Comparison of ENCODE assay signal across 22 mouse cellular contexts in genomic region chr4:149286287-149287137, GRCm38 (mm10). TPM values are rescaled to one million over a fixed set of nuclear protein-coding genes. Genes with fewer than 3 reads are reported as not detected.
DNase-seq lines count a peak whose midpoint lies in the region; ATAC-seq and TF ChIP-seq lines count a peak whose summit lies in the region.
"Had no signal": no experiment of that assay in that cellular context is flagged by ENCODE, and none has a peak within 500 bp of the region (broad histone marks: within the 10 kb centered on the region; RNA-seq: fewer than 3 reads in every experiment).

No protein-coding gene starts in this region.

- H3K27me3 ChIP-seq in cerebellum, adult 2 months (ENCODE audit: control insufficient read depth, insufficient read depth, low read length): no peaks in the 10 kb centered on the region
- H3K27me3 ChIP-seq in heart, embryonic 13.5 days (replicated peaks): no peaks in the 10 kb centered on the region
- no peaks in the 10 kb centered on the region for H3K27me3 ChIP-seq in liver, embryonic 15.5 days
- no peaks in the 10 kb centered on the region for H3K27me3 ChIP-seq in kidney, embryonic 14.5 days (ENCODE audit: control insufficient read depth, insufficient read depth, low read length)
- H3K27me3 ChIP-seq: embryonic facial prominence, embryonic 15.5 days; limb, embryonic 13.5 days; lung, embryonic 15.5 days; Patski had no signal

- intact Hi-C loops in heart, postnatal 36 days (cut with DNase I): no loop called here

- no peak overlapping the region for H3K4me3 ChIP-seq in cerebellum, adult 2 months (replicated peaks; ENCODE audit: insufficient read depth, low read depth, low read length)
- no peak overlapping the region for H3K4me3 ChIP-seq in heart, embryonic 13.5 days
- H3K4me3 ChIP-seq in liver, embryonic 15.5 days (replicated peaks): no peak overlapping the region
- H3K4me3 ChIP-seq in ES-E14 (ENCODE audit: insufficient read depth in 1 of 2, low read depth in 1 of 2, low read length in 2 of 2, poor library complexity in 1 of 2, severe bottlenecking in 1 of 2): no peak overlapping the region
- H3K4me3 ChIP-seq in kidney, embryonic 14.5 days (ENCODE audit: low read length): no peak overlapping the region
- H3K4me3 ChIP-seq: embryonic facial prominence, embryonic 15.5 days; limb, embryonic 13.5 days; lung, embryonic 15.5 days had no signal

- no peak overlapping the region for H3K9ac ChIP-seq in heart, embryonic 13.5 days
- H3K9ac ChIP-seq in liver, embryonic 15.5 days: no peak overlapping the region
- H3K9ac ChIP-seq in ES-E14 (ENCODE audit: insufficient read depth, low read depth, low read length, poor library complexity, severe bottlenecking): no peak overlapping the region
- no peak overlapping the region for H3K9ac ChIP-seq in kidney, embryonic 14.5 days (ENCODE audit: low read depth, low read length)
- H3K9ac ChIP-seq: embryonic facial prominence, embryonic 15.5 days; limb, embryonic 13.5 days; lung, embryonic 15.5 days had no signal

- no peak for DNase-seq in cerebellum, adult 2 months
- no peak for DNase-seq in cerebellum, postnatal 4 days (ENCODE audit: low spot score in 2 of 2)
- DNase-seq in heart, postnatal 36 days: no peak
- DNase-seq in liver: no peak
- DNase-seq in ES-E14 (ENCODE audit: low read depth, low spot score): no peak
- DNase-seq: adrenal gland, postnatal 14 days; cerebellum, adult 11 months; cerebellum, postnatal 25 days; heart, postnatal 4 days; layer of hippocampus, postnatal 36 days; retina, postnatal 1 day had no signal

- no peak for TF ChIP-seq CTCF in cerebellum, adult 2 months (IDR thresholded peaks at IDR 0.05; ENCODE audit: borderline replicate concordance, insufficient read depth, low read depth, low read length)

- peaks cover 34% of the 10 kb centered on the region for H3K36me3 ChIP-seq in heart, embryonic 13.5 days
- H3K36me3 ChIP-seq in liver, embryonic 15.5 days (replicated peaks): no peaks in the 10 kb centered on the region
- peaks cover 2% of the 10 kb centered on the region for H3K36me3 ChIP-seq in ES-E14 (ENCODE audit: control insufficient read depth, insufficient read depth, low read length, poor library complexity, severe bottlenecking)
- peaks cover 20% of the 10 kb centered on the region for H3K36me3 ChIP-seq in kidney, embryonic 14.5 days (ENCODE audit: control insufficient read depth, insufficient read depth, low read length)

- ATAC-seq in heart, embryonic 13.5 days (ENCODE audit: extremely low read depth, insufficient number of reproducible peaks, low FRiP score, low TSS enrichment): peak; percentile 58
- peak; percentile 47; the same call in 1 of the 2 replicates for ATAC-seq in liver, embryonic 15.5 days (ENCODE audit: insufficient read depth)
- ATAC-seq in kidney, embryonic 14.5 days (ENCODE audit: low FRiP score, low TSS enrichment): no peak
- ATAC-seq: activated CD4-positive, CD25-positive, alpha-beta regulatory T cell, adult 4 months; forebrain, embryonic 16.5 days; Patski had no signal

- WGBS in cerebellum, adult 2 months: 43% methylated on average over 8 of the region's 8 CpGs
- 54% methylated on average over 8 of the region's 8 CpGs for WGBS in heart, embryonic 13.5 days
- 59% methylated on average over 8 of the region's 8 CpGs for WGBS in liver, embryonic 15.5 days (ENCODE audit: insufficient replicate concordance)
- 79% methylated on average over 8 of the region's 8 CpGs for WGBS in kidney, embryonic 14.5 days

- no peak overlapping the region for H3K4me2 ChIP-seq in heart, embryonic 13.5 days
- H3K4me2 ChIP-seq in liver, embryonic 15.5 days: no peak overlapping the region
- no peak overlapping the region for H3K4me2 ChIP-seq in kidney, embryonic 14.5 days (replicated peaks; ENCODE audit: low read depth, low read length)
- H3K4me2 ChIP-seq: embryonic facial prominence, embryonic 15.5 days; limb, embryonic 13.5 days; lung, embryonic 15.5 days had no signal

- no peak for TF ChIP-seq POLR2A in cerebellum, adult 2 months (IDR thresholded peaks at IDR 0.05; ENCODE audit: borderline replicate concordance, insufficient read depth, low read length)

- H3K27ac ChIP-seq in cerebellum, adult 2 months (ENCODE audit: insufficient read depth, low read length): peak overlapping the region; percentile 71; the same call in 1 of the 2 replicates
- H3K27ac ChIP-seq in heart, embryonic 13.5 days (replicated peaks): peak overlapping the region; percentile 28; the same call in 1 of the 2 replicates
- H3K27ac ChIP-seq in liver, embryonic 15.5 days (replicated peaks): 0 out of 2 replicates have a peak overlapping the region, but pooled peaks have one; percentile 1
- H3K27ac ChIP-seq in ES-E14 (ENCODE audit: insufficient read depth, low read depth, low read length, poor library complexity, severe bottlenecking): no peak overlapping the region
- no peak overlapping the region for H3K27ac ChIP-seq in kidney, embryonic 14.5 days (ENCODE audit: low read depth, low read length)
- H3K27ac ChIP-seq: embryonic facial prominence, embryonic 15.5 days; kidney, postnatal 0 days; limb, embryonic 13.5 days; lung, embryonic 15.5 days; macrophage had no signal

- no peaks in the 10 kb centered on the region for H3K9me3 ChIP-seq in heart, embryonic 13.5 days
- no peaks in the 10 kb centered on the region for H3K9me3 ChIP-seq in liver, embryonic 15.5 days (replicated peaks)
- H3K9me3 ChIP-seq in ES-E14 (ENCODE audit: control insufficient read depth, insufficient read depth, low read depth, low read length): no peaks in the 10 kb centered on the region
- no peaks in the 10 kb centered on the region for H3K9me3 ChIP-seq in kidney, embryonic 14.5 days (ENCODE audit: control insufficient read depth, low read length)
- H3K9me3 ChIP-seq: embryonic facial prominence, embryonic 15.5 days; limb, embryonic 13.5 days; lung, embryonic 15.5 days had no signal

- in situ Hi-C loops in ES-E14 (cut with MboI; ENCODE audit: low sequenced_read_pairs in 2 of 2, unreplicated experiment in 2 of 2): no loop called here

- H3K4me1 ChIP-seq in cerebellum, adult 2 months (ENCODE audit: control insufficient read depth, insufficient read depth, low read length): peaks cover 21% of the 10 kb centered on the region
- peaks cover 59% of the 10 kb centered on the region for H3K4me1 ChIP-seq in heart, embryonic 13.5 days
- H3K4me1 ChIP-seq in liver, embryonic 15.5 days (replicated peaks): peaks cover 7% of the 10 kb centered on the region; the same call in 1 of the 2 replicates
- peaks cover 1 to 13% of the 10 kb centered on the region in 2 experiments; a peak in 1 of 4 replicates for H3K4me1 ChIP-seq in ES-E14 (ENCODE audit: control insufficient read depth in 2 of 2, insufficient read depth in 2 of 2, low read length in 2 of 2, poor library complexity in 1 of 2)
- H3K4me1 ChIP-seq in kidney, embryonic 14.5 days (ENCODE audit: control insufficient read depth, insufficient read depth, low read length): no peaks in the 10 kb centered on the region

TF ChIP-seq in ES-E14, 5 proteins besides CTCF, POLR2A, EP300 and RAD21:
- TF ChIP-seq ZNF384 (IDR thresholded peaks at IDR 0.05; ENCODE audit: low read depth, low read length) (0 out of 2 replicates have a peak, but pooled peaks have one; percentile 34), HCFC1 (IDR thresholded peaks at IDR 0.05; ENCODE audit: borderline replicate concordance, insufficient read depth, low read length) (no peak)

RNA-seq across cellular contexts. Expression of gene Kif1b, which starts 21.0 kb away (rescaled TPM):
- polyA plus RNA-seq in cerebellum, adult 2 months (2012; rRNA removed): 254 and 264 TPM in 2 replicates
- 37.8 and 39.9 TPM in 2 replicates for polyA plus RNA-seq in heart, embryonic 13.5 days (2015; fragmentation: Nextera tagmentation; extraction: Ambion mirVana)
- total RNA-seq in heart, postnatal 36 days (2021): 100 to 1,000 TPM; 148 to 157 TPM
- polyA plus RNA-seq in liver, embryonic 15.5 days (2015; fragmentation: Nextera tagmentation; extraction: Ambion mirVana): 5.6 and 6.0 TPM in 2 replicates
- total RNA-seq in ES-E14 (2012; rRNA removed): 27.1 and 28.7 TPM in 2 replicates
- polyA plus RNA-seq in kidney, embryonic 14.5 days (2014; fragmentation: Nextera tagmentation; extraction: Ambion mirVana): 25.6 and 35.7 TPM in 2 replicates

Comparison
In these comparisons a context has a peak if more than half of its experiments do, and no peak if none do; other contexts are left out.
1. H3K27ac ChIP-seq: peak in cerebellum, adult 2 months (single experiment), heart, embryonic 13.5 days (single experiment) and liver, embryonic 15.5 days (single experiment); none in ES-E14 (single experiment) and kidney, embryonic 14.5 days (single experiment).